Mouse (Mus musculus) liver, embryonic 13.5 days (tissue): ENCODE data around the gene Mrpl52. TPM values are rescaled to one million over a fixed set of nuclear protein-coding genes. Genes with fewer than 3 reads are reported as not detected.

ENCODE experiments used
- ATAC-seq: fragments of 200-750 bp; cut with Nextera tagmentation; 2 replicates; pipeline ENCODE4 v1.8.0; 2017; ENCODE audit warnings: low read depth, mild to moderate bottlenecking, moderate number of reproducible peaks, moderate library complexity
- DNase-seq: peaks from one replicate; pipeline ENCODE4 v3.0.0; 2022
- H3K27ac ChIP-seq: fragments of 300-500 bp; sonication (generic); 2 replicates; pipeline ENCODE4 v1.5.1; 2015; ENCODE audit warnings: moderate library complexity, mild to moderate bottlenecking, inconsistent platforms
- H3K27me3 ChIP-seq: fragments of 300-500 bp; sonication (generic); 2 replicates; pipeline ENCODE4 v1.6.1; 2015; ENCODE audit warnings: mild to moderate bottlenecking, inconsistent platforms
- H3K36me3 ChIP-seq: fragments of 300-500 bp; sonication (generic); 2 replicates; pipeline ENCODE4 v1.6.1; 2015; ENCODE audit warnings: mild to moderate bottlenecking, inconsistent platforms
- H3K4me1 ChIP-seq: fragments of 300-500 bp; sonication (generic); replicated peaks from 2 replicates; pipeline ENCODE4 v1.6.1; 2015; ENCODE audit warnings: inconsistent platforms
- H3K4me2 ChIP-seq: fragments of 300-500 bp; sonication (generic); 2 replicates; pipeline ENCODE4 v1.6.1; 2015; ENCODE audit warnings: inconsistent platforms, mild to moderate bottlenecking, moderate library complexity
- H3K4me3 ChIP-seq: fragments of 300-500 bp; sonication (generic); replicated peaks from 2 replicates; pipeline ENCODE4 v1.5.1; 2015; ENCODE audit warnings: mild to moderate bottlenecking, inconsistent platforms
- H3K9ac ChIP-seq: fragments of 300-500 bp; sonication (generic); 2 replicates; pipeline ENCODE4 v1.6.1; 2015; ENCODE audit warnings: mild to moderate bottlenecking, inconsistent platforms
- H3K9me3 ChIP-seq: fragments of 300-500 bp; sonication (generic); replicated peaks from 2 replicates; pipeline ENCODE4 v1.6.1; 2016; ENCODE audit warnings: inconsistent platforms
- WGBS: fragments of 180-500 bp; shearing (Covaris S2); methylation state at CpG from one replicate; pipeline ENCODE4 v1.1.7; 2015; ENCODE audit not compliant: insufficient replicate concordance; 5-methylcytosine and 5-hydroxymethylcytosine counted together
- polyA plus RNA-seq: library from polyadenylated mRNA; unstranded; fragments of >200 nt; fragmentation: Nextera tagmentation; extraction: Ambion mirVana; gene quantifications from 2 replicates; pipeline ENCODE4 v1.2.1, GENCODE M21; 2015

Mrpl52 gene
- polyA plus RNA-seq, 1 experiment from 2014 or later: 244 TPM

DNA sequence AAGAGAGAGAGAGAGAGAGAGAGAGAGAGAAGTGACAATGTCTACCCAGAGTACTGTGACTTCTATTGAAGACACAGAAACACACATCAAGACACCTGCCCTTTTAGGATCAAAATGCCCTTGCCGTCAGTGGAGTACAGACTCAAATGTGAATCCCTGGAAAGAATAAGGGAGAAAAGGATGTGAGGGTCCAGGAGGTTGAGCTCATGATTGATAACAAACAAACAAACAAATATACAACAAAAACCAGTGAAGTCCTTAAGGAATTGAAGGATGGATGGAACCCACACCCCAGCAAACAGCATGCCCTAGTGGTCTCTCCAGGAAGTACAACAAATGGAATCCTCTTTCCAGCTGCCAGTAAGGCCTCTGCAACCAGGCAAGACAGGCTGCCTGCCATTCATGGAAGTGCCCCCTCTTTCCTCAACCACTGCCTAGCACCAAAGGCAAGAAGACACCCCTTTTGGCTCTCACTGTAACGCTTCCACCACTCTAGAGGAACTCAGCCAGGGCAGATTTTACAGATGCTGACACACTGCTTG is 14.0 kb upstream of the Mrpl52 start:
- no peak overlapping the region for H3K9ac ChIP-seq
- no peak for DNase-seq

DNA sequence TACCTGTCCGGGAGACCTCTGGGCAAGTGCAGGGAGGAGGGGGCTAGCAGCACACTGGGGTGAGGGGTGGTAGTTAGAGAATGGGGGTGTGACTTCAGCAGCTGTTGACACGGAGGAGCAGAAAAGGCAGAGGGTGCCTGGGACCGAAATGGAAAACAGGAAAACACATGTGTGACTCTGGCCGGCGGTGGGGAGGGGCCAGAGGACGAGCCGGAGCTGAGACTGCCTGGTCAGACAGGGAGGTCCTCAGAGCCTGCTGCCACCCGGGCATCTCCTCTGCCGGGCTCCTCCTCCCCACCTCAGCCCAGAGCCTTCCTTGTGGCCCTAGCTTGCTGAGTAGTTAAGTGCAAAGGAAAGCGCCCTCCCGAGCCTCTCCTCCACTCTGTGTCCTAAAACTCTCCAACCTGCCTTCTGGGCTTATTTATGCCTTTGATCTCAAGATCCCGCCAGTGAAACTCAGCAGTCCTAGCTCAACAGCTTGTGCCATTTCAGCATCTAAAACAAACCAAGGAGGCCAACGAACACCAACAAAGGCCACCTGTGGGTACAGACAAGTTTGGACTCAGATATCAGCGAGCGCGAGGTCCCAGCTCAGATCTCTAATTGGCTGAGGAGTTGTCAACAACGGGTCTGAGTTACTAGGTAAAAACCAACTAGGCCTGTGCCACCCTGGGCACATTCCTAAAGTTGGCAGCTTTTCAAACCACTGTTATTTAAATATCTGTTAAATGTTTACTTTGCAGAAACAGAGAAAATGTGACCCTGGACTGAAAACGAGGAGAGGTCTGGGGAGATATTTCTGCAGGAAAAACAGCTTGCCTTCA is 12.6 kb upstream of the Mrpl52 start:
- Histone ChIP-seq H3K27ac (no peak overlapping the region), H3K9me3 (no peaks in the 10 kb centered on the region), H3K4me1 (peaks cover 60% of the 10 kb centered on the region), H3K9ac (peak overlapping the region; percentile 38; the same call in 1 of the 2 replicates), H3K27me3 (0 out of 2 replicates have a peak, but pooled peaks cover 4% of the 10 kb centered on the region), H3K4me2 (peak overlapping the region; percentile 45), H3K36me3 (no peaks in the 10 kb centered on the region), H3K4me3 (peak overlapping the region; percentile 9; the same call in 1 of the 2 replicates)
- DNase-seq (no peak), ATAC-seq (no peak)
- 25% methylated on average over 18 of the region's 18 CpGs for WGBS

More for the DNA sequence above, 14.0 kb upstream of the Mrpl52 start:
- Histone ChIP-seq H3K36me3 (no peaks in the 10 kb centered on the region), H3K4me2 (no peak overlapping the region), H3K9me3 (no peaks in the 10 kb centered on the region), H3K4me1 (peaks cover 58% of the 10 kb centered on the region), H3K4me3 (no peak overlapping the region), H3K27me3 (0 out of 2 replicates have a peak, but pooled peaks cover 4% of the 10 kb centered on the region), H3K27ac (no peak overlapping the region)
- 48% methylated on average over 2 of the region's 2 CpGs for WGBS
- ATAC-seq: no peak

DNA sequence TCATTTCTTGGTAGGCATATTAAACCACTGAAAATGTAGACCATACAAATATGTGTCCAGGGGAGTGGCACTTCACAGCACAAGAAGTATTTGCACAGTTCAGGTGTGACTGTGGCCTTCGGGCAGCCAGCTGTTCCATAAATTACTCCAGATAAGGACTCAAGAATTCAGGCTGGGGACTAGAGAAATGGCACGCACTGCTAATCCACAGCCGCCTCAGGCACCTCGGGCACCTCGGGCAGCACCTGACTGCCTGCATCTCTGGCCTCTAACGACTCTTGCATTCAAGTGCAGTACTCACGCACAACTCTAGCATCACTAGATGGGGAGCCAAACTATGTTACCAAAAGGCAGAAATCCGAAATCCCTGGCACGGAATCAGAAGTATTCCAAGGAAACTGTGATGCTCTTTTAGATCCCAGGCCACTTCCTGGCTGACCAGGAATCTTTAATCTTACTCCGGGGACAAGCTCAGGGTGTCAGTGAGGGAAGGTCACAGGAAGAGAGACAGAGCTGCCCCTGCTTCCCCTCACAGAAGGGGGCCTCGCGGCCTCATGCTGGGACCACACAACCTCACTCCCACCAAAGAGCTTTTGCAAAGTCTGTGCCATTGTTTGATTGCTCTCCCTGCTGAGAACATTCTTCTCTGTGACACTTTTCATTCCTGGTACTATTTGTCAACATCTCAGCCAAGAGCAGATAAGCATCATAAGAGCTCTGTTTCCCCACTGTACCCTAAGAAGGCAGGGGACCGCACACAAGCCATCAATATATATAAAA is 11.3 kb upstream of the Mrpl52 start:
- peaks cover 50% of the 10 kb centered on the region for H3K4me1 ChIP-seq
- DNase-seq: no peak
- no peak for ATAC-seq
- H3K4me3 ChIP-seq: no peak overlapping the region
- H3K9ac ChIP-seq: 0 out of 2 replicates have a peak overlapping the region, but pooled peaks have one; percentile 17
- H3K4me2 ChIP-seq: no peak overlapping the region
- H3K9me3 ChIP-seq: no peaks in the 10 kb centered on the region
- 0 out of 2 replicates have a peak, but pooled peaks cover 4% of the 10 kb centered on the region for H3K27me3 ChIP-seq
- WGBS: 40% methylated on average over 13 of the region's 13 CpGs
- no peaks in the 10 kb centered on the region for H3K36me3 ChIP-seq
- H3K27ac ChIP-seq: no peak overlapping the region

DNA sequence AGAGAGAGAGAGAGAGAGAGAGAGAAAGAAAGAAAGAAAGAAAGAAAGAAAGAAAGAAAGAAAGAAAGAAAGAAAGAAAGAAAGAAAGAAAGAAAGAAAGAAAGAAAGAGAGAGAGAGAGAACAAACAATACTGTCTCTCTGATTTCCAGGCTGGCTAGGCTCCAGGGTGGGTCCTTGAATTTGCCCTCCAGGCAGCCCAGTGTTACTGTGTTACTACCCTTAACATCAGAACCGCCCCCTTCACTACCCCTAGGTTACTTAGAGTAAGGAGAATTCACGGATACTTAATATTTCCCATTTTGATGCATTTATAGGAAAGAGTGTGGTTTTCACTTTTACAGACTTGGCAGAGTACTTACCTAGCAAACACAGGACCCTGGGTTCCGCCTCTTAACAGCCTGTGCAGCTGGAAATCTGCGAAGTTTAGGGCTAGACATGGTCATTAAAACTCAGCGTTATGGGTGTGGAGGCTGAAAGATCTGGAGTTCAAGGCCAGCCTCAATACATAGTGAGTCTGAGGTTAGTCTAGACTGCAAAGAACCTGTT is 10.4 kb upstream of the Mrpl52 start:
- Histone ChIP-seq H3K27ac (no peak overlapping the region), H3K4me2 (no peak overlapping the region), H3K4me1 (peaks cover 43% of the 10 kb centered on the region), H3K9me3 (no peaks in the 10 kb centered on the region), H3K27me3 (0 out of 2 replicates have a peak, but pooled peaks cover 4% of the 10 kb centered on the region), H3K4me3 (no peak overlapping the region), H3K36me3 (no peaks in the 10 kb centered on the region), H3K9ac (no peak overlapping the region)
- DNase-seq (no peak), ATAC-seq (no peak)
- WGBS: 50% methylated on average over 5 of the region's 5 CpGs

DNA sequence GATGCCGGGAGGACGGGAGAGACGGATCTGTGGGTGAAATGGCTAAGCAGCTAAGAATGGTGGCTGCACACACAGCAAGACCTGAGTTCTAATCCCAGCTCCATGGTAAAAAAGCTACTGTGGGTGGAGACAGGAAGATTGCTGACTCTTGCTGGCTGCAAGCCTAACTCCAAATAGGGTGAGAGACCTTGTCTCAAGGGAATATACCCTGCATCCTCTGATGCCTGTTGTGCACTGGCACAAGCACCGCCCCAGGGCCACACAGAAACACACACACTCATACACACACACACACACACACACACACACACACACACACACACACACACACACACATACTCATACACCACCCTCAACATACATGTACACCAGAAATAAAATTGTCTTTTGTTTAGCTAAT is 9.9 kb upstream of the Mrpl52 start:
- no peak for ATAC-seq
- peak overlapping the region; percentile 68; the same call in 1 of the 2 replicates for H3K9ac ChIP-seq

DNA sequence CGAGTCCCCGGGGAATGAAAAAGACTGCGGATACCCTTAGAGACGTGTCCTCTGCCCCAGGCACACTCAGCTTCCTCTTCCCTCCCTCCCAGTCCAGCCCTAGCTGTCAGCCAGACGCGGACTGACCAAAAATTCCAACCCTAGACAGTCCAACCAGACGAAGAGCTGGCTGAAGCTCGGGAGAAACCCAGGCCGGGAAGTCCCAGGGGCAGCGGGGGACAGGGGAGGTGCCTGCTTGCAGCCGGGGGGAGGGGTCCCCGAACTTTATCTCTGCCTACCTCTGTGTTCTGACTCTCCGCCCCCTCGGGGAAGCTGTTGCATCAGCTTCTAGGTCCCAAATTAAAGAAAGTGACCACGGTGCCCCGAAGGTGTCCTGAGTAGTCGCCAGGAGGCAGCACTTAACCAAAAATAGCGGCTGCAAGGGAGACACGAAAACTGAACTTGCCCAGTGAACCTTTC is 9.1 kb upstream of the Mrpl52 start, which contains the start of gene Slc7a7:
TSS of gene Slc7a7 (minus strand) at position 158 of the 459 bp plus-strand sequence.
- Histone ChIP-seq H3K27me3 (0 out of 2 replicates have a peak, but pooled peaks cover 4% of the 10 kb centered on the region), H3K27ac (peak within 1 kb of the TSS; percentile 44; the same call in 1 of the 2 replicates), H3K4me1 (peaks cover 43% of the 10 kb centered on the region), H3K9ac (peak within 1 kb of the TSS; percentile 68), H3K4me2 (peak within 1 kb of the TSS; percentile 64), H3K36me3 (no peaks in the 10 kb centered on the region), H3K9me3 (no peaks in the 10 kb centered on the region), H3K4me3 (peak within 1 kb of the TSS; percentile 47)
- ATAC-seq (peak; percentile 75), DNase-seq (peak; percentile 52)
- 5% methylated on average over 19 of the region's 19 CpGs for WGBS

More for the DNA sequence above, 9.9 kb upstream of the Mrpl52 start:
- H3K36me3 ChIP-seq: no peaks in the 10 kb centered on the region
- no peak for DNase-seq
- no peaks in the 10 kb centered on the region for H3K9me3 ChIP-seq
- 0 out of 2 replicates have a peak, but pooled peaks cover 4% of the 10 kb centered on the region for H3K27me3 ChIP-seq
- H3K27ac ChIP-seq: no peak overlapping the region
- WGBS: 66% methylated on average over 4 of the region's 4 CpGs
- H3K4me2 ChIP-seq: peak overlapping the region; percentile 64
- peaks cover 43% of the 10 kb centered on the region for H3K4me1 ChIP-seq
- peak overlapping the region; percentile 47; the same call in 1 of the 2 replicates for H3K4me3 ChIP-seq

DNA sequence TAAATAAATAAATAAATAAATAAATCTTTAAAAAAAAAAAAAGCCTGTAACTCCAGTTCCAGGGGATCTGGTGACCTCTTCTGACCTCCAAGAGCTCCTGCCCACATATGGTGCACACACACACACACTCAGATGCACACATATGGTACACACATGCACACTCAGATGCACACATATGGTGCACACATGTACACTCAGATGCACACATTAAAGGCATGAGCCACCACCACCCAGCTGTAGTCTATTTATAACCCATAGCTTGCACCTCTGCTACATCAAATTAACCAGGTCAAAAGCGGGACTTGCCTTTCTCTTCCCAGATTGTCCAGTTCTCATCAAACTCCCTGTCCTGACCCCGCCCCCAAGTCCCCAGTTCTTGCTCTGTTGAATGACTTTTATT is 5.7 kb upstream of the Mrpl52 start:
- Histone ChIP-seq H3K4me1 (peaks cover 45% of the 10 kb centered on the region), H3K9me3 (no peaks in the 10 kb centered on the region), H3K27me3 (no peaks in the 10 kb centered on the region), H3K4me2 (no peak overlapping the region), H3K36me3 (no peaks in the 10 kb centered on the region), H3K27ac (no peak overlapping the region), H3K4me3 (no peak overlapping the region), H3K9ac (no peak overlapping the region)
- DNase-seq (no peak), ATAC-seq (no peak)
- WGBS: 66% methylated on average over 2 of the region's 2 CpGs

DNA sequence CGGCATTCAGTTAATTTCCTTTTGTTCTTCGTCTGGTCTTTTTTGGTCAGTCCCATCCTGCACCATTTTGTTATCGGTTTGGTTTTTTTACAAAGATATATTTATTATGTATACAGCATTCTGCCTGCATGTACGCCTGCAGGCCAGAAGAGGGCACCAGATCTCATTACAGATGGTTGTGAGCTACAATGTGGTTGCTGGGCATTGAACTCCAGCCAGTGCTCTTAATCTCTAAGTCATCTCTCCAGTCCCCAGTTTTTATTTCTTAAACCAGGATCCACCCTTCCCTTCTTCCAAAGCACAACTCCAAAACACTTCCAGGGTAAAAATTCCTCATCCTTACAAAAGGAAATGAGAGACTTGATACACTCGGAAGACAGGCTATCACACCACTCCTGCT is 3.3 kb upstream of the Mrpl52 start:
- DNase-seq (no peak), ATAC-seq (no peak)
- 48% methylated on average over 5 of the region's 5 CpGs for WGBS
- peaks cover 2% of the 10 kb centered on the region; the same call in 1 of the 2 replicates for H3K36me3 ChIP-seq
- no peaks in the 10 kb centered on the region for H3K9me3 ChIP-seq
- no peak overlapping the region; the same call in 1 of the 2 replicates for H3K27ac ChIP-seq
- H3K4me2 ChIP-seq: no peak overlapping the region
- no peak overlapping the region for H3K9ac ChIP-seq
- H3K4me1 ChIP-seq: peaks cover 47% of the 10 kb centered on the region
- H3K4me3 ChIP-seq: no peak overlapping the region
- H3K27me3 ChIP-seq: no peaks in the 10 kb centered on the region

DNA sequence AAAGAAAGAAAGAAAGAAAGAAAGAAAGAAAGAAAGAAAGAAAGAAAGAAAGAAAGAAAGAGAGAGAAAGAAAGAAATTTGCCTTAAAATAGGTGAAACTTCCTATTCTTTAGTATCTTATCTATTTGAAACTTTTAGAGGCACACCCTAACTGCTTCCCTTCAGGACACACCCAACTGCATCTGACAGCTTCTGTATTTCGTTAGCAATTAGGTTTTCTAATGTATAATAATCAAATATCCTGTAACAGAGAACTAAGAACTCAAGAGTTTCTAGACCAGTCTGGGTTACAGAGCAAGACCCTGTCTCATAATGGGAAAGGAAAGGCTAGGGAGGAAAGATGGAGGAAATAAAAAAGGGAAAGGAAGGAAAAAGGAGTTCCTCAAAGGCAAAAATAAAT is 2.1 kb upstream of the Mrpl52 start:
- ATAC-seq: peak; percentile 56
- Histone ChIP-seq H3K9ac (peak overlapping the region; percentile 18; the same call in 1 of the 2 replicates), H3K27ac (peak overlapping the region; percentile 84)

DNA sequence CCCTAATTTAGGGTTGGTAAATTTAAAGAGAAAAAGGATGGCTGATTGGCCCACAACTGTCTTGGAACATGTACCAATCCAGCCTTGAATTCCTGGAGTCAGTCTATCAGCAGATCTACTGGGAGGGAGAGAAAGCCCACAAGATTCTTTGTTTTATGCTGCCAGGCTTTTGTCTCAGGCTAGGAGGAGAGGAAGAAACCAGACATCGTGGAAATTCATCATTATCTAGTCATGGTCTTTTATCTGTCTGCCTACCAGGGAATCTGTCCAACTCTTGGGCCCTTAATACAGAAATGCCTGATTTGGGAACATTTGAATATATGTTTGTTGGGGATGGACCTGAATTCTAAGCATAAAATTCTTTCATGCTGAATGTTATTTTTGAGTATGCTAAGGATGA is 1.2 kb upstream of the Mrpl52 start:
- peaks cover 15% of the 10 kb centered on the region for H3K27me3 ChIP-seq
- peaks cover 67% of the 10 kb centered on the region for H3K4me1 ChIP-seq
- H3K36me3 ChIP-seq: peaks cover 20% of the 10 kb centered on the region
- H3K9me3 ChIP-seq: no peaks in the 10 kb centered on the region
- peak overlapping the region; percentile 83; the same call in 1 of the 2 replicates for H3K9ac ChIP-seq
- WGBS: 18% methylated on average over 1 of the region's 1 CpGs
- peak overlapping the region; percentile 73 for H3K4me2 ChIP-seq
- H3K27ac ChIP-seq: peak overlapping the region; percentile 84
- DNase-seq: no peak
- no peak for ATAC-seq
- H3K4me3 ChIP-seq: peak overlapping the region; percentile 82

More for the DNA sequence above, 2.1 kb upstream of the Mrpl52 start:
- Histone ChIP-seq H3K4me2 (peak overlapping the region; percentile 50), H3K36me3 (peaks cover 14% of the 10 kb centered on the region), H3K9me3 (no peaks in the 10 kb centered on the region), H3K4me1 (peaks cover 58% of the 10 kb centered on the region), H3K4me3 (0 out of 2 replicates have a peak overlapping the region, but pooled peaks have one; percentile 18), H3K27me3 (peaks cover 6% of the 10 kb centered on the region)
- DNase-seq: no peak
- 9% methylated on average over 1 of the region's 1 CpGs for WGBS
